Comparison of ENCODE assay signal across 13 mouse cellular contexts in the genomic region with DNA sequence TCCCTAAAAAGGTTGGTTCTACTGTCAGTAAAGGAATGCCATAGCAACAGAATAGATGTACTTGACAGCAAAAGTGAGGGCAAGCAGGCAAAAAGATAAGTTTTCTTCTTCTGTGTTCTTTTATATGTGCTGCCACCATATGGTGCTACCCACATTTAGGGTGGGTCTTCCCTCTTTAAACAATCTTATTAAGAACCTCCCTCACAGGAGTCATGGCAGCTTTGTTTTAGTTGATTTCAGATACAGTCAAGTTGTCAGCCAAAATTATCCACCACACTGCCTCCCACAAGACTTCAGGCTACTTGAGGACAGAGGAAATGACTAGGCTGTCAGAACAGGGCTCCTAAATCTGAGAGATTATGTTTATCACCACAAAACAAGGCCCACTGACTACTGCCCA.
DNase-seq lines count a peak whose midpoint lies in the region.
"Had no signal": no experiment of that assay in that cellular context is flagged by ENCODE, and none has a peak within 500 bp of the region (broad histone marks: within the 10 kb centered on the region; RNA-seq: fewer than 3 reads in every experiment).

No protein-coding gene starts in this region.

- peak; percentile 1 to 23 for DNase-seq in layer of hippocampus, adult 18-20 months (ENCODE audit: low spot score in 2 of 2)
- DNase-seq in layer of hippocampus, postnatal 25 days (ENCODE audit: extremely low spot score in 1 of 2, low spot score in 1 of 2): no peak
- peak; percentile 8 for DNase-seq in right cerebral cortex, adult 18-20 months
- no peak for DNase-seq in right cerebral cortex, postnatal 25 days
- peak; percentile 5 to 6 for DNase-seq in frontal cortex, postnatal 14 days (ENCODE audit: low spot score in 2 of 2)
- DNase-seq in layer of hippocampus, postnatal 14 days (ENCODE audit: low spot score in 2 of 2): peak; percentile 1 to 36
- no peak for DNase-seq in adrenal gland, postnatal 4 days (ENCODE audit: low spot score in 2 of 2)
- DNase-seq: adrenal gland, adult 8-10 months; adrenal gland, postnatal 36 days; cerebellum, adult 11-12 months; cerebellum, adult 9-10 months; cerebellum, postnatal 25 days; gastrocnemius, postnatal 25 days had no signal

Comparison
In these comparisons a context has a peak if more than half of its experiments do, and no peak if none do; other contexts are left out.
1. DNase-seq: peak in layer of hippocampus, adult 18-20 months (2 of 2), right cerebral cortex, adult 18-20 months (single experiment), frontal cortex, postnatal 14 days (2 of 2) and layer of hippocampus, postnatal 14 days (2 of 2); none in layer of hippocampus, postnatal 25 days (0 of 2), right cerebral cortex, postnatal 25 days (single experiment) and adrenal gland, postnatal 4 days (0 of 2).